Mouse (Mus musculus) stomach, embryonic 14.5 days (tissue): ENCODE measurements around the gene Ckap4. TPM values are rescaled to one million over a fixed set of nuclear protein-coding genes. Genes with fewer than 3 reads are reported as not detected.
"Not testable (repeated sequence)": the region's sequence is repeated elsewhere in the genome, so short reads cannot be mapped to it uniquely, and the experiment has no call there.

Experiments used
- ATAC-seq: fragments of 200-750 bp; cut with Nextera tagmentation; 2 replicates; pipeline ENCODE4 v1.8.0; 2017; ENCODE audit warnings: low read depth, moderate TSS enrichment; ENCODE audit not compliant: insufficient number of reproducible peaks, insufficient read depth, low FRiP score
- H3K27ac ChIP-seq: fragments of 300-500 bp; sonication (generic); 2 replicates; pipeline ENCODE4 v1.5.1; 2014; ENCODE audit warnings: mild to moderate bottlenecking, low read length, moderate library complexity, mixed read lengths
- H3K27me3 ChIP-seq: fragments of 300-500 bp; sonication (generic); 2 replicates; pipeline ENCODE4 v1.6.1; 2014; ENCODE audit warnings: low read length, control low read depth, mixed read lengths; ENCODE audit not compliant: control insufficient read depth, insufficient read depth
- H3K36me3 ChIP-seq: fragments of 300-500 bp; sonication (generic); 2 replicates; pipeline ENCODE4 v1.6.1; 2014; ENCODE audit warnings: mild to moderate bottlenecking, control low read depth, low read length, moderate library complexity, mixed read lengths; ENCODE audit not compliant: control insufficient read depth, insufficient read depth
- H3K4me1 ChIP-seq: fragments of 300-500 bp; sonication (generic); 2 replicates; pipeline ENCODE4 v1.6.1; 2014; ENCODE audit warnings: low read length, control low read depth, mixed read lengths; ENCODE audit not compliant: control insufficient read depth, insufficient read depth
- H3K4me2 ChIP-seq: fragments of 300-500 bp; sonication (generic); replicated peaks from 2 replicates; pipeline ENCODE4 v1.6.1; 2014; ENCODE audit warnings: low read depth, low read length, control low read depth
- H3K4me3 ChIP-seq: fragments of 300-500 bp; sonication (generic); 2 replicates; pipeline ENCODE4 v1.5.1; 2014; ENCODE audit warnings: low read depth, low read length, control low read depth
- H3K9ac ChIP-seq: fragments of 300-500 bp; sonication (generic); replicated peaks from 2 replicates; pipeline ENCODE4 v1.6.1; 2014; ENCODE audit warnings: low read depth, mild to moderate bottlenecking, control low read depth, low read length, moderate library complexity, mixed read lengths
- H3K9me3 ChIP-seq: fragments of 300-500 bp; sonication (generic); 2 replicates; pipeline ENCODE4 v1.6.1; 2016; ENCODE audit warnings: low read depth, low read length, control low read depth; ENCODE audit not compliant: control insufficient read depth
- WGBS: fragments of 180-500 bp; shearing (Covaris S2); extraction: QIAGEN DNeasy Blood & Tissue Kit; methylation state at CpG from one replicate; pipeline ENCODE4 v1.1.7; 2014; 5-methylcytosine and 5-hydroxymethylcytosine counted together
- polyA plus RNA-seq: library from polyadenylated mRNA; unstranded; fragments of >200 nt; fragmentation: Nextera tagmentation; extraction: Ambion mirVana; gene quantifications from 2 replicates; pipeline ENCODE4 v1.2.1, GENCODE M21; 2014

The Ckap4 gene
- polyA plus RNA-seq, 1 experiment from 2014 or later, result 89.3 TPM

DNA sequence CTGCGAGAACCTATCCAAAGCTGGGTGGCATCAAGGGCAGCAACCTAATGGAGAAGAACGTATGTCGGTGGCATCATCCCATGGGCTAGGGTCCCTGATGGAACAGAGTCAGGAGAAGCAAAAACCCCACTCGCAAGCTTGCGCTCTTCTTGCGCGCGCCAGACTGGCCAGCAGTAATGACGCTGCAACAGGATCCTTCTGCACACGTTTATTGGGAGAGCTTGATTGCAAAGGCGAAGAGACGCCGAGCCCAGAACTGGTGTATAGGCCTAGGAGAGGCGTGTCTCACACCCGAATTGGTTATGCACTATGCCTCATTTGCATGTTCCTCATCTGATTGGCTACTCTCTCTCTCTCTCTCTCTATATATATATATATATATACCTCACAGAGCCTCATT is 51.4 kb downstream of the Ckap4 start:
- H3K4me3 ChIP-seq, H3K27me3 ChIP-seq, H3K27ac ChIP-seq, ATAC-seq, H3K9ac ChIP-seq, H3K36me3 ChIP-seq, H3K4me1 ChIP-seq, H3K9me3 ChIP-seq, H3K4me2 ChIP-seq: not testable (repeated sequence)
- WGBS, result 89% methylated on average over 15 of the region's 15 CpGs

DNA sequence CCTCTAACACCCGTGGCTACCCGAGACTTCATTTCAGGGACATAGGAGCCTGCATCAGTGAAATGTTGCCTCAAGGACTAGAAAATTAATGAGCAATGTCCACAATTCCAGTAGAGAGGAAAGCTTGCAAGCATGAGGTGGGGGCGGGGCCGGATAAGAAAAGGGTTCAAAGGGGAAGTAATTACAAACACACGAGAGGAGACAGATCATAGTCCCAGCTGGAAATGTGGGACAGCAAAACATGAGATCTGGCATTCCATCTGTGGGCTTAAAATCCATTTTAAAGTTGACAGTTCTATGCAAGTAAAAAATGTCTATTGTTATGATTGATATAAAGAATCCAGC is 52.6 kb downstream of the Ckap4 start:
- H3K4me2 ChIP-seq, result no peak overlapping the region
- no peaks in the 10 kb centered on the region for H3K36me3 ChIP-seq
- H3K4me1 ChIP-seq, result no peaks in the 10 kb centered on the region; the same call in 1 of the 2 replicates
- H3K9me3 ChIP-seq, result no peaks in the 10 kb centered on the region; the same call in 1 of the 2 replicates
- no peak overlapping the region for H3K4me3 ChIP-seq
- WGBS, result 69% methylated on average over 5 of the region's 5 CpGs
- ATAC-seq, result no peak
- H3K27ac ChIP-seq, result no peak overlapping the region
- no peak overlapping the region for H3K9ac ChIP-seq
- H3K27me3 ChIP-seq, result no peaks in the 10 kb centered on the region

DNA sequence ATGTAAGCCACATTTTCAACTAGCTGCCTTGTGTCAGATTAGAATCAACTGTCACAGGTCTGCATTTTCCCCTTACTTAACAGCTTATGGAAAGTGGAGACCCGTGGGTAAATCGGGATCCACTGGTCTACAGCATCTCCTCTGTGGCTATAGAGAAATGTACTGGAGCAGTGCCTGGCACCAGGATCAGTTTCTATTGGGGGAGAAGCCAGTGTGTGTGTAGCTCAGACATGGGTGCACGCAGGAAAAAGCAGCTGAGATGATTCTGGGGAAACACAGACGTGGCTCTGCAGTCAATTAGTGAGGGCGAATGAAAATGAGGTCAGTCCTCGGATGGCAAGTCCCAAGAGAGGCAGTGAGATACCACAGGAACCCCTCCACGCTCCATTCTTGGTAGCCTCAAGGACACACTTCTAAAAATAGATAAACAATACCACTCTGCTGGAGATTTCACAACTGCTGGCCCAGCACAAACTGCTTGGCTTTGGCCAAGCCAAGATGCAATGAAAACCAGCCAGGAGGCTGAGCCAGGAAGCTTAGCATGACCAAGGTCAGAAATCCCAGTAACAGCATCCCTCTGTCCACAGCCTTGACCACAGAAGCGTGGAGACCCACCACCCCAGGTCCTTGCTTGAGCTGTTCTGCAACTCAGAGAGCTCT is 53.1 kb downstream of the Ckap4 start:
- H3K4me3 ChIP-seq, result no peak overlapping the region
- H3K9ac ChIP-seq, result no peak overlapping the region
- no peaks in the 10 kb centered on the region; the same call in 1 of the 2 replicates for H3K4me1 ChIP-seq
- H3K9me3 ChIP-seq, result no peaks in the 10 kb centered on the region; the same call in 1 of the 2 replicates
- WGBS, result 68% methylated on average over 8 of the region's 8 CpGs
- no peak overlapping the region for H3K27ac ChIP-seq
- H3K27me3 ChIP-seq, result no peaks in the 10 kb centered on the region
- no peak overlapping the region for H3K4me2 ChIP-seq
- no peaks in the 10 kb centered on the region for H3K36me3 ChIP-seq
- ATAC-seq, result no peak

DNA sequence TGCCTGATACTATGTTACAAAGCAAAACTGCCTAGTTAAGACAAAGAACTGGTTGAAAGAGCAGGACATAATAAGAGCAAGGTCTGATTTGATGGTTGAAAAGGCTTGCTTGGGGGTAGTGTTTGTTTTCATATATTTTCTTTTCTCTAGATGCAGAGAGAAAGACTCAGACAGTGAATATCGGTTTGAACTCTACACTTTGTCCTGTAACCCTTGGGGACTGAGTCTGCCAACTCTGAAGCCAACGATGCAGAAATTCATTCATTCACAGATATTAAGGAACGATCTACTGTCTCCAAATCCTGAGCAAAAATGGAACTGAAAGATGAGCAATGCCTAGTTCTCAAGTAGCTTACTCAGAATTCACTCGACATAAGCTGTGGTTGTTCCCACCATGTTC is 53.7 kb downstream of the Ckap4 start:
- Histone ChIP-seq H3K27ac (no peak overlapping the region), H3K27me3 (no peaks in the 10 kb centered on the region), H3K4me1 (no peaks in the 10 kb centered on the region; the same call in 1 of the 2 replicates), H3K4me2 (no peak overlapping the region), H3K36me3 (no peaks in the 10 kb centered on the region), H3K4me3 (no peak overlapping the region), H3K9me3 (no peaks in the 10 kb centered on the region), H3K9ac (no peak overlapping the region)
- WGBS, result 89% methylated on average over 4 of the region's 4 CpGs
- no peak for ATAC-seq

DNA sequence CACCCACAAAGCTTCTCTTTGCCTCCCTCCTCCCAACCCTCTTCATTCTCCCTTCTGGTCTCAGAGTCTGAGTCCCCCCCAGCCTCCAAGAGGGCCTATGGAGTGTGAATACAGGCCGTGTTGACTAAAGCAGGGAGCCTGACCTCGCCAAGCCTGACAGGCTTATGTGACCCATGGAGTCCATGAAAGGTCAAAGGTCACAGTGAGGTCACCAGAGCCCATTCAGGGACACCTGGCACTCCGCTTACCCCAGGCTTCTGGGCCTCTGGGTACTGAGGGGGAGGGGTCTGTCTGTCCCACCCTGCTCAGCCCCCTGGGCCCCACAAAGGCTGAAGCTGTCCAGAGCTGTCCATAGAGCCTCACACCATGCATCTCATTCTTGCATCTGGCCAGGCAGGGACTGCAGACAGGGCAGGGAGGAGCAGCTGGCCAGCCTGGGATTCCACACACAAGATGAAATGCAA is 56.2 kb downstream of the Ckap4 start:
- 0 out of 2 replicates have a peak, but pooled peaks have one; percentile 8 for ATAC-seq
- H3K9me3 ChIP-seq, result no peaks in the 10 kb centered on the region
- no peak overlapping the region for H3K4me2 ChIP-seq
- H3K36me3 ChIP-seq, result no peaks in the 10 kb centered on the region
- H3K9ac ChIP-seq, result no peak overlapping the region
- H3K27ac ChIP-seq, result no peak overlapping the region
- H3K4me3 ChIP-seq, result no peak overlapping the region
- 15% methylated on average over 3 of the region's 3 CpGs for WGBS
- H3K27me3 ChIP-seq, result no peaks in the 10 kb centered on the region
- no peaks in the 10 kb centered on the region; the same call in 1 of the 2 replicates for H3K4me1 ChIP-seq

DNA sequence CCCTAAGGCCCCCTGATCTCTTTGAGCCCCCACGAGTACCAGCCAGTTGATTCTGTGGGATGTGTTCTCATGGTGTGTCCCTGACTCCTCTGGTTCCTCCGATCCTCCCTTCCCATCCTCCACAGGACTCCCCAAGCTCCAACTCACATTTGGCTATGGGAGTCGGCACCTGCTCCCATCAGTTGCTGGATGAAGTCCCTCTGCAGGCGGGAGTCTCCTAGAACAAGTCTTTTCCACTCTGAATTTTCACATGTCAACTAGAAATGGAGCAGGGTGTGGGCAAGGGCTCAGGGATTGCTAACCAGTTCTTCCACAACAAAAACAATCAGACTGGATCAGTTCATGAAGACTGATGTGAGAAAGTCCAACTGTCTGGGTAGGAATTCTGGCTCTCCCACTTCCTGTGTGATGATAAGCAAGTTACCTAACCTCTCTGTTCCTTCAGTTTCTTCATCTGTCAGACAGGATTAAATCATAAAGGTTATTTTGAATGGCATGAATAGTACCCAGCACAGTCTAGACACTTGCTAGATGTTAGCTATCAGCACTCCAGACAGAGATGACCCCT is 56.7 kb downstream of the Ckap4 start:
- no peak overlapping the region for H3K27ac ChIP-seq
- ATAC-seq, result no peak
- H3K9me3 ChIP-seq, result no peaks in the 10 kb centered on the region
- H3K4me2 ChIP-seq, result no peak overlapping the region
- H3K9ac ChIP-seq, result no peak overlapping the region
- H3K36me3 ChIP-seq, result no peaks in the 10 kb centered on the region
- H3K4me3 ChIP-seq, result no peak overlapping the region
- 49% methylated on average over 4 of the region's 4 CpGs for WGBS
- no peaks in the 10 kb centered on the region for H3K27me3 ChIP-seq
- no peaks in the 10 kb centered on the region; the same call in 1 of the 2 replicates for H3K4me1 ChIP-seq

Other genes with a start within 250 kb of the Ckap4 start
- gene Nuak1, start 93.5 kb downstream of the Ckap4 start, polyA plus RNA-seq, result 0.94 and 1.4 TPM in 2 replicates
- 14.7 and 14.9 TPM in 2 replicates for gene Tcp11l2, start 42.6 kb upstream of the Ckap4 start, polyA plus RNA-seq
- gene Polr3b, start 88.2 kb upstream of the Ckap4 start, polyA plus RNA-seq, result 13.7 and 16.9 TPM in 2 replicates
- gene Rfx4, start 222.0 kb upstream of the Ckap4 start, polyA plus RNA-seq, result not detected in 2 replicates